Mouse (Mus musculus): Measurements from ENCODE around the gene Carnmt1.

DNA sequence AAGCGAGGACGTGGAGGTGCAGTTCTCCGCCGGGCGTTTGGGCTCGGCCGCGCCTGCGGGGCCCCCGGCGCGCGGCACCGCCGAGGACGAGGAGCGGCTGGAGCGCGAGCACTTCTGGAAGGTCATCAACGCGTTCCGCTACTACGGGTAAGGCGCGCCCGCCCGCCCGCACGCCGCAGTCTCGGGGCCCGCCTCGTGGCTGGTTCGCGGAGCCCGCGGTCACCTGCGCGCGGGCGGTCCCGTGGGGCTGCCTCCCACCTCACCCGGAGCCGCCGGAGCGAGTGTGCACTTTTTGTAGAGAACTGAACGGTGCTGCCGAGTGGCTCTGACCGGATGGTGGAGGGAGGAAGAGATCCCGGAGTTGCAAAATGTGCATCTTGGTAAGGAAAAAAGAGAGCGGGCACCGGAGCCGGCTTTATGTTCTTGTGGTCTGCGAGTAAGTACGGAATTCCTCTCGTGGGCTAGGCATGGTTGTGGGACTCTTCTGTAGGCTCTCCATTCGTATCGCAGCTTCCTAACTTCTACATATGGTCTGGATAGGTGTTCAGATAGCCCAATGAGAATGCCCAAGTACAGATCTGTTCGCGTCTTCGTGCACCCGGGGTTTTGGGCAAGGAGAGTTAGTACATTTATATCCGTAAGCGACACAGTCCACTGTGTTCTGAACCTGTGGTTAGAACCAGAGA, 635 bp downstream of the Carnmt1 start:
- TF ChIP-seq CTCF (conservative IDR thresholded peaks at IDR 0.05; ENCODE audit: insufficient read depth, insufficient read length, low read depth, low read length) (no peak), POLR2A (IDR thresholded peaks at IDR 0.05; ENCODE audit: low read depth, low read length) (no peak)

All from kidney, adult 2 months (tissue).